Mouse (Mus musculus): ENCODE measurements around the gene Stk10.
A peak's percentile ranks its signal among the peaks of the same experiment; 100 is the strongest.

Stk10 gene

DNA sequence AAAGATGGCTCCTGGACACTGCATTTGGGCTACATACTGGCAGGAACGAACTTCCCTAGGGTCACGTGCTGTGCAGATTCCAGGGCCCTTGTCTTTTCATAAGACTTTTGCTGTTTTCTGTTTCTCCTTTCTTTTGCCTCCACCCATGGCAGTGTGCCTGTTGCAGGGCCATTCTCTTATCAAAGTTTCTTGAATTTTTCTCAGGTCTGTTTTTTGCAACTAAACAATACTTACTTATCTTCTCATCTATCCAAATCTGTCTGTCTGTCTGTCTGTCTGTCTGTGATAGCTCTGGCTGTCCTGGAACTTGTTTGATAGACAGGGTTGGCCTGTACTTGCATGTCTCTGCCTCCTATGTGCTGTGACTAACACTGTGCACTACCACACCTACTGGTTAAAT lies 101.7 kb downstream of the Stk10 start:
- DNase-seq, result no peak

DNA sequence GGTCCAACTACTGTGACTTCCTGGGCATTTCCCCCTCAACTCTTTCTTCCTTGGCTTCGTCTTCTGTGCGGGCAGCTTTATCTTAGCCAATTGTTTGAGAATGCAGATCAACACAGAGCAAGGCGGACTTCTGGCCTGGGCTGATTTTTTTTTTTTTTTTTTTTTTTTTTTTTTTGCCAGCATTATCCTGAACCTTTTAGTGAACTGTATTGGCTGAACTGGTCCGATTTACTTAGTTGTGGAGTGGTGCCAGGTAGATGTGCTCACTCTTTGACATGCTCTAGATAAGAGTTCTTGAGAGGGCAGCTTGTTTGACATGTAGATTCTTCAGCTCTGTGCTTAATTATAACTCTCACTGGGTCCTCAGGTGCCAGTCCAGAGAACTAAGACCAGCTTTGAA lies 103.2 kb downstream of the Stk10 start:
- no peak for DNase-seq

DNA sequence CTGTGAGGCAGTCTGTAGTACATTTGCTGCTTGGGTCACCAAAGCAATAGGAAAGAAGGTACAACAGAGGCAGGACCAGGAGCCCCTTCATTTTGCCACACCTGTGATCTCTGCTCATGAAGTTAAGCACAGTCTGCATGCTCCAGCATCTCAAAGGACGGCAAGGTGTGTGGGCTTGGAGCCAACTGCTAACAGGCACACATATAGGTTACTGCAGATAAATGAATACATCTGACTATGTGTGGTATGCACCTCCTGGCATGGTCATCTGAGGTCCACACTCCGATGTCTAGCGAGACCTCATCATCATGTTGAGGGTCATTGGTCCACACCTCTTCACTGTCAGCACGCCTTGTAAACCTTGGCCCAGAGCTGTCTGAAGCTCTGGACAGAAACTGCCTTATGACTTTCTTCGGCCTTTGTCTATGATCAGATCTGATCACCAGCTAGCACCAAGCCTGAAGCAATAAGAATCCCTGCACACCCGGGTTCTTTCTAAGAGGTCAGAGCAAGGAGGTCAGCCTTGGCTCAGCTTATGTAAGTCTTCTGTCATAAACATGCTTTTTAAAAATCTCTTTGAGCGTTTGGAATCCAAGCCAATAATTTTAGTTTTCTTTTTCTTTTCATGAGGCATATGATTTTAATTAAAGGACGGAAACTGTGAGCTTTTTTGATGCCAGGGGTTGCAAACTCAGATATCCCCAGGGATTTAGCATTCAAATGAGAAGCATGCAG lies 105.6 kb downstream of the Stk10 start:
- DNase-seq, result no peak

DNA sequence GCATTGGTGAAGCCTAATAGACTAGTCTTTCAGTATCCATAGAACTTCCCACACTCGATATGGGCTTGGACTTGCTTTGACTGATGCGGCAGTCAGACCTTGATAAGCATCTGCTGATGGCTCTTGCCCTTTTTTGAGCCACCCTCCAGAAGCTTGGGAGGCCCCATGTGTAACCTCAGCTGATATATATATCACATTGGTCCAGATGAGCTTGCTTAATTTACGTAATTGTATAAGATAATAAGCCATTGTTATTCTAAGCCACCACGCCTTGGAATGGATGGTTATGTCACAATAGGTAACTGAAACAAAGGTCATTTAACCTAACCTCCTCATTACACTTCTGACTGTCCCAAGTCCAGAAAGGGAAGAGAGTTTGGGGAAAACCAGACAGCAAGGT lies 107.5 kb downstream of the Stk10 start:
- DNase-seq, result no peak

DNA sequence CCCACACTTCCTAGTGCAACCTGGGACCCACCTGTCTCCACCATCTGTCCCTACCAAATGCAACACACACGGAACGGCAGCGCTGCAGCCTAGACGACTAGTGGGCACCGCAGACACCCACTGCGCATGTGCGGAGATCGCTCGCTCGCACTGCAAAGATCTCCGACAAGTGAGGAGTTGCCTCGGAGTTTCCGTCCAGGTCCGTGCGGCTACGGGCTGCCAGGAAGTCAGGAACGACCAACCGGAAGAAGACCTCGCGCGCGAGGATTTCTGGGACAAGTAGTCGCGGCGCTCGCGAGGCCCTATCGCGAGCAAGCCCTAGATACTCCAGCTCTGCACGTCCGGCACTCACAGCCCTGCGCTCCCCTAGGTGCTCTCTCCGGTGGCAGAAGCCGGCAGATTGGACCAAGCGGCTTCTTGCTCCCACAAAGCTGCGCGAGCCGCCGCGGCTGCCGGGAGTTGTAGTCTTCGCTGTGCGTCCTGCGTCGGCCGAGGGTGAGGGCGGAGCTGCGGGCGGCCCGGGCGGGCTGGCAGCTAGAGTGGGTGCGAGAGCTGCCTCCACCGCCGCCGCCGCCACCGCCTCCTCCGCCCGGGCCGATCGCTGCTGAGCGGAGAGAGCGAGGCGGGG lies 109.3 kb downstream of the Stk10 start, which contains the start of gene Fbxw11:
Gene Fbxw11 (plus strand): TSS at position 476 of the 628 bp plus-strand sequence.
- DNase-seq, result peak; percentile 96

DNA sequence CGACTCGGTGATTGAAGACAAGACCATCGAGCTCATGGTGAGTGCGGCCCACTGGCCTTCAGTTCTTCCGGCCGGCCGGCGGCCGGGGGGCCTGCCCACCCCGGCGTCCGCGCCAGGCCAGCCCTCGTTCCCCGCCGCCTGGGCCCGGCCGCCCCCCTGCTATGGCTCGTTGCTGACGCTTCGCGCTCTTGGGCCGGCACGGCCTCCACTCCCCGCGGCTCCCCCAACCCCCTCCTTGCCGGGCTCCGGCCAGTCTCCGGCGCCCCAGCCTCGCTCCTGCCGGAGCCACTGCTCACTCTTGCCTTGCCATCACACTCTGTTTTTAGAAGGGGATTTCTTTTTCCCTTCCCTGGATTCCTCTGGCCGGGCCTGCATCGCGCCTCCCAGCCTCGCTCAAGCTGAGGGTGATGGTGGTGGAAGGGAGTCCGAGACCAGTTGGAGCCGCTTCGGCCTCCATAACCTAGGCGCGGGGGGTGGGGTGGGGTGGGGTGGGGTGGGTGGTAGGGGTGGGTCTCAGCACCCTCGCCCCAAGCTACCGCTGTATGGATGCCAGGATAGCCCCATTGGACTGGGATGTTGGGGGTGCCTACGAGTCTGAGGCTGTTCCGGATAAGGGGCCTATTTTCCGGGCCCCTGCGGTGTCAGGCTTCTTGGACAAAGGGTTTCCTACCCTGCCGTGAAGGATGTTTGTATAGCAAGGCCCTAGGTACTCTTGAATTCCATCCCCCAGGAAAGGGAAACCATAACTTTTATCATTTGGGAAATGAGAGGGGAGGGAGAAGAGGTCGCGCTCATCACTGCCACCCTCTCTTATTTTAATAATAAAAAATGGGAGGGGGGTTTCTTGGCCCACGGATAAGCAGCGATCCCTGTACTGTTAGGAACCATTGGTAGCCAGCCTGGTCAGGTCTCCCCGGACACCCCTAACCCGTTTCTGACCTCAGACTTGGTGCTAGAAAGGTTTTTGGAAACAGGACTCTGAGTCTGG lies 110.1 kb downstream of the Stk10 start:
- DNase-seq, result peak; percentile 70

DNA sequence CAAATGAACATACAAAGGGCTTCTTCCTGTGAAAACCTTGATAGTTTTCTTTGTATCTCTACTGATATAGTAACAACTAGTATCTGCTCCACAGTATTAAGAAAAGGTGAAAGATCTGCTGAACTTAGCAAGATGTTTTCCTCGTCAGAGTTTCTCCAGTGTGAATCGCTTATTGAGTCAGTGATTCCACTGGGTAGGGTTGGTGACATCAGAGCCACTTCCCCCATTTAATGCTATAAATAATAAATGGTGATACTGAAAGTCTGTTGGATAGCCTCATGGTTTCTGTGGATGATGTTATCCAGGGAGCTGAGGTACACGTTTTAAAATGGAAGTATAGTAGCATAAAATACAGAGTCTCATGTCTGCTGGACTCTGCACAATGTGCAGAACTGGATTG lies 110.9 kb downstream of the Stk10 start:
- no peak for DNase-seq

DNA sequence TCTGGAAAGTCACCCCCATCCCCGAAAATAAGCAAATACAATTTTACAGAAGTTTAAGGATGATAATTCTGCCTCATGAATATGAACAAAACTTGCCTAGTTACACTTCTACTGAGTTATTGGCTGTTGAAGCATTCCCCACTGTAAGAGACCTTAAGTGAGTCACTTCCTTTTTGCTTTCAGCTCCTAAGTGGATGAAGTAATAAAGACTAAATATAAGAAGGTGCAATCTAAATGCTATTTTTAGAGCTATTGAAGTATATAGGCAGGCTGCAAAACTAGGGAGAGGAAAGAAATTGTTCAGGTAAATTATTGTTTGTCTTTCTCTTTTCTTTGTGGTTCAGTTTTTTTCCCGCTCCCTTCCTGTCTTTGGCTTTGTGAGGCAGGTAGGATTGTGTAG lies 114.2 kb downstream of the Stk10 start:
- no peak for DNase-seq

DNA sequence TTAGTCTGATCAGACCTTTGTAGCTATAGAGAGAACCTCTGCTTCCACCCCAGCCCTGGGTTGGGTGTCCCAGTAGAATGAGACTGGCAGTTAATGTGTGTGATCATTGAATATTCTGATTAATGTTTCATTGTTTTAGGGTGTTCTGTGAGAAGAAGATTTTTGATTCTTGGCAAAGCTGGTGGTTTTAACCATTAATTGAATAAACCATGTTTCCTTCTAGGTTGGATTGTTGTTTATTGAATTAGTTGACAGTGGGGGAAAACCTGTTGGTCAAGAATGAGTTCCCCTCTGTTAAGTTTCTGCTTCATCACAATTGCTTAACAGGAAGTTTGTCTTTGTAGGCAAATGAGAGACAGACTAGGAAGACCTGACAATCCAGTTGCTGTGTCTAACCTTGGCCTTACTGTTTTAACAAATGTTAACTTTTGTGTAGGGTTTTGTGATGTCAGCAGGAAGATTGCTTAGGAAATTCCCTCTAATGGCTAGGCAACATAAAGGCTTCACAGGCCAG lies 117.2 kb downstream of the Stk10 start:
- no peak for DNase-seq

DNA sequence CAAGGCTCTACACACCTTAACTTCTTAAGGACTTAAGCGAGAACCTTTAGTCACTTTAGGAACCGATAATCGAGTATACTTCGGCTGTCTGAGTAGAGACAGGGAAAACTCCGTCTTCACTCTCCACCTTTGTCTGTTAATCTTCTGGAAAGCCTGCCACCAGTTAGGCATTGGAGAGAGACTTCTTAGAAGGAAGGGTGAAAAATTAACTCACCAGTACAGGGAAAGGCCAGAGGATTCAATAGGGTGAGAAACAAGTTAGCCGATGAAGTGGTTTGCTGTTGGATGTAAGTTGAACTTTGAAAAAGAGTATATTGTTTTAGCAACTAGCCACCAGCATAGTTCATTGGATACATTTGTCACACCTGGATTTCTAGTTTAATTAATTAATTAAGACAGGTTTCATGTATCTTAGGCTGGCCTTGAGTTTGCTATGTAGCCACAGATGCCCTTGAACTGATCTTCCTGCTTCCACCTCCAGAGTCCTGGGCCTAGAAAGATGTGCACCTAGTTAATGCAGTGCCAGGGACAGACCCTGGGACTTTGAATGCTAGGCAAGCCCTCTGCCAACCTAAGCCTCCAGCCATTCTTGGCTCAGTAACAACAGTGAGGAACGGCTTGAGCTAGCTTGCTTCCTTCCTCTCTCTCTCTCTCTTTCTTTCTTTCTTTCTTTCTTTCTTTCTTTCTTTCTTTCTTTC lies 117.9 kb downstream of the Stk10 start:
- DNase-seq, result no peak

DNA sequence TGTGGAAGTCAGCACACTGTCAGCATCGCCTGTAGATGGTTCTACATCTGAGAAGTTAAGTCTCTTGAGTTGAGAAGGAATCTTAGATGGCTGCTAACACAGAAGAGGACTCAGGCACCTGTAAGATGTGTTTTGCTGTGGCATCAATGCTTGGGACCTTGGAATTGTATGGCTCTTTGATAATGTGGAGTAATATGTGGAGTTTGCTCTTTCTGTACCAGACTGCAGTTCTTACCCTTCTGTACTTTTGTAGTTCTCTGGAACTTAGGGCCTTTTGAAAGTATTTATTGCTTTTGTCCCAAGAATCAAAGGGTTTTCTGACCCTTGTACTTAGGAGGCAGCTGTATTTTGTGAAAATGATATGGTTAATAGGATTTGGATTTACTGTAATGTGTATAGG lies 118.6 kb downstream of the Stk10 start:
- no peak for DNase-seq

DNA sequence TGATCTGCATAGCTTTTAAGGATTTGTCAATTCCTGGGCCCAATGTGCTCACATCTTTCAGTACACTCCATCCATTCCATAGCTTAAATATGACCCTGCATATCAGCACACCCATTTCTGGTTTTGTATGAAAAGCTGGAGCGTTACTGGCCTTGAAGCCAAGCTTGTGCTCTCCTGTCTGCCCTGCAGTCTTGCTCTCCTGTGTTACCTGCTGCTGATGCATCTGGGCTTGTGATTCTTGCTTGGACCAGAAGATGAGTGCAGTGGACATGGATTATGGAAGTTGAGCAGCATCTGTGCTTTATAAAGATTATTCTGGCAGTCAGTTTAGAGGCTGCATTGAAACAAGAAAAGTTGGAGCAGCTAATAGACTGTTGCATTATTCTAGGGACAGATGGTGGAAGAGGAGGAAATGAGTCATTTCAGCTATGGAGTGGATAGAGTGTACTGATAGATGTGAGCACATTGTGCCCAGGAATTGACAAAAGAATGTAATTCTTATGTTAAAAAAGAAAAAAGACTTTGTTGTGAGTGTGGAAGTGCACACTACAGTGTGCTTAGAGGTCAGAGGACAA lies 129.1 kb downstream of the Stk10 start:
- no peak for DNase-seq

DNA sequence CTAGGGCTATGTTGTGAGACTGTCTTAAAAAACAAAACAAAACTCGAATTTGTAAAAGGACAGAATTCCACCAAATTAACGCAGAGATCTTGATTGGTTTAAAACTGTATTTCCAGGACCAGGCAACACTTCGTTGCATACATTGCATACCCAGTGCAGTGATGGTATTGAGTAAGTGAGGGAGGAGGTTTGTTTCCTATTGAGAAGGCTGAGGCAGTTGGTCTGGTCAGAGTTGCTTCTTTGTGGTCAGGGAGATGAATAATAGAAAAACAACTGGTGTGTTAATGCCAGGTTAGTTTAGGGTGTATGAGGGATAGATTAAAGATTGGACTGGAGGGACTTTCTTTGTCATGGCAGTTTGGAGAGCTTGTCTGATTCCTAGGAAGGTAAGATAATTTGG lies 132.5 kb downstream of the Stk10 start:
- DNase-seq, result no peak

DNA sequence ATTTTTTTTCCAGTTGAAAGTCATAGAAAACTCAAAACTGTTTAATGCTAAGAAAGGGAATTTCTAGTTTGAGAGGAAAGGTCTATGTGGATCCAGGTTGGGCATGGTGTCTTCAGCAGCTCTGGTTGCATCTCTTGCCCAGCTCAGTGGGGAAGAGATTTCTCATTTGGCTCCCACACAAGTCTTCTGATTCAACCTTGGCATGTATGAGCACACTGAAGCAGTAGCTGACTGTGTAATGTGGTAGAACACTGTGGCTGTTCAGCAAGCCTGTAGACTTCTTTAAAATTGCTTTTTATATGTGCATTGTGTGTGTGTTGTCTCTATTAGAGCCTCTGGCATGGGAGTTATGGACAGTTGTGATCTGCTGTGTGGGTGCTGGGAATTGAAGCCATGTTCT lies 133.9 kb downstream of the Stk10 start:
- no peak for DNase-seq

DNA sequence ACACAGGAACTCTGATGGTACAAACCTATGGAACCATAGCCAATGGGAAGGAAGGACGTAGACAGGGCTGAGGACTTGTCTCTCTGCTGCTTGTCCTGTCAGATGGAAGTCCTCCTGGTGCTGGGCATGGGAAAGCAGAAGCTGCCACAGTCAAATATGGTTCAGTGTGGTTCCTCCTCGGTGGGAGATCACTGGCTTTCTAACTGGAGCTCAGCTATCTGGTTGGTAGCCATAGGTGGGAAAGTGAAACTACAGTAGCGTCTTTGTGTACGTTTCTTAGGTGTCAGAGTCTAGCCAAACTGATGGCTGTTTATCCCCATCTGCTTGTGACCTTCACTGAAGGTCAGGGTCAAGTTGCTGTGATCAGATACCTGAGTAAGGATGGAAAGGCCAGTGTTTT lies 138.4 kb downstream of the Stk10 start:
- DNase-seq, result no peak
